Mouse (Mus musculus) hindbrain, embryonic 12.5 days (tissue): ENCODE measurements around the gene Dnajb8. TPM values are rescaled to one million over a fixed set of nuclear protein-coding genes. Genes with fewer than 3 reads are reported as not detected.

ENCODE experiments used
- ATAC-seq: fragments of 200-750 bp; cut with Nextera tagmentation; 2 replicates; pipeline ENCODE4 v1.8.0; 2017; ENCODE audit warnings: moderate TSS enrichment; ENCODE audit not compliant: low FRiP score
- H3K27ac ChIP-seq: fragments of 300-500 bp; sonication (generic); 2 replicates; pipeline ENCODE4 v1.5.1; 2016; ENCODE audit warnings: mild to moderate bottlenecking
- H3K27me3 ChIP-seq: fragments of 300-500 bp; sonication (generic); 2 replicates; pipeline ENCODE4 v1.6.1; 2016; ENCODE audit warnings: mild to moderate bottlenecking
- H3K36me3 ChIP-seq: fragments of 300-500 bp; sonication (generic); 2 replicates; pipeline ENCODE4 v1.6.1; 2016; ENCODE audit warnings: mild to moderate bottlenecking
- H3K4me1 ChIP-seq: fragments of 300-500 bp; sonication (generic); 2 replicates; pipeline ENCODE4 v1.6.1; 2016
- H3K4me2 ChIP-seq: fragments of 300-500 bp; sonication (generic); replicated peaks from 2 replicates; pipeline ENCODE4 v1.6.1; 2016; ENCODE audit warnings: mild to moderate bottlenecking
- H3K4me3 ChIP-seq: fragments of 300-500 bp; sonication (generic); 2 replicates; pipeline ENCODE4 v1.5.1; 2016; ENCODE audit warnings: mild to moderate bottlenecking
- H3K9ac ChIP-seq: fragments of 300-500 bp; sonication (generic); 2 replicates; pipeline ENCODE4 v1.6.1; 2016; ENCODE audit warnings: mild to moderate bottlenecking, moderate library complexity
- H3K9me3 ChIP-seq: fragments of 300-500 bp; sonication (generic); replicated peaks from 2 replicates; pipeline ENCODE4 v1.6.1; 2016; ENCODE audit warnings: mild to moderate bottlenecking
- WGBS: fragments of 180-500 bp; shearing (Covaris S2); methylation state at CpG from one replicate; pipeline ENCODE4 v1.1.7; 2016; 5-methylcytosine and 5-hydroxymethylcytosine counted together
- polyA plus RNA-seq: library from polyadenylated mRNA; unstranded; fragments of >200 nt; fragmentation: Nextera tagmentation; extraction: Ambion mirVana; gene quantifications from 2 replicates; pipeline ENCODE4 v1.2.1, GENCODE M21; 2016

Dnajb8 gene
- polyA plus RNA-seq, 1 experiment from 2014 or later, result not detected

DNA sequence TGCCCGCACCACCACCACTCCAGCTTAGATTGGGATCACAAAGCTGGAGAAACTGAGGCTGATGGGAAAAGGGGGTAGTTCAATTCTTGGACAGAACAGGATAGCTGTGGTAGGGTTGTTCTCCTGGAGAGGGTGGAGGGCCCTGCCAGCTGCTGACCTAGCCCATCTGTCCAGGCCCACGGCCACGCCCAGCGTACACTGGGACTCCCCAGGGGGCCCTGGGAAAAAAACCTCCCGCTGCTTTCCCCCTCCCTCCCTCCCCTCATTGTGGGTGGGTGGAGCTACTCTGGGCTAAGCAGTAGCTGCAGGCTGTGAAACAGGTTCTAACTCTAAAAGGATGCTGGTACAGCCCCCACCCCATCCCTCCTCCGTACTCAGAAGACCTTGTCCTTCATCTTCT is 6.3 kb upstream of the Dnajb8 start:
- Histone ChIP-seq H3K9ac (no peak overlapping the region), H3K4me2 (no peak overlapping the region), H3K27me3 (peaks cover 7% of the 10 kb centered on the region; the same call in 1 of the 2 replicates), H3K4me1 (peaks cover 3% of the 10 kb centered on the region; the same call in 1 of the 2 replicates), H3K4me3 (no peak overlapping the region), H3K36me3 (no peaks in the 10 kb centered on the region), H3K27ac (no peak overlapping the region), H3K9me3 (no peaks in the 10 kb centered on the region)
- WGBS, result 48% methylated on average over 6 of the region's 6 CpGs
- ATAC-seq, result no peak

DNA sequence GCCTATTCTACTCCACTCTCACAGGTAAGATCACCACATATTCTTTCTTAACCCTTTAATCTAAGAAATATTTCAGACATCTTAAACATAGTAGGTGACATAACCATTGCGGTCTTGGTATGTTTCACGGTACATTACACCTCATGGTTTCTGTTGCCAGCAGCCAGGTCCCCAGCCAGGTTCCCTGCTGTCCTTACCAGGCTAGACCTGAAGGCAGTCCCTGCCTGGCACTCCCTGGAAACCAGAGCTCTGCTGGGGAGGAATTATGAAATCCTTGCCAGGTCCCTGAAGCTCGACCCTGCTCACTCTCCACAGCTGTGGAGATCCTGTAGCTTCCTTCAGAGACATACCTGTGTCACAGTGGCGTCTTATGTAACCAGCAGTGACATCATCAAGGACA is 5.9 kb upstream of the Dnajb8 start:
- Histone ChIP-seq H3K27me3 (peaks cover 7% of the 10 kb centered on the region; the same call in 1 of the 2 replicates), H3K4me2 (no peak overlapping the region), H3K9me3 (no peaks in the 10 kb centered on the region), H3K4me3 (no peak overlapping the region), H3K27ac (no peak overlapping the region), H3K9ac (no peak overlapping the region), H3K36me3 (no peaks in the 10 kb centered on the region), H3K4me1 (peaks cover 3% of the 10 kb centered on the region; the same call in 1 of the 2 replicates)
- WGBS, result 80% methylated on average over 4 of the region's 4 CpGs
- ATAC-seq, result no peak

DNA sequence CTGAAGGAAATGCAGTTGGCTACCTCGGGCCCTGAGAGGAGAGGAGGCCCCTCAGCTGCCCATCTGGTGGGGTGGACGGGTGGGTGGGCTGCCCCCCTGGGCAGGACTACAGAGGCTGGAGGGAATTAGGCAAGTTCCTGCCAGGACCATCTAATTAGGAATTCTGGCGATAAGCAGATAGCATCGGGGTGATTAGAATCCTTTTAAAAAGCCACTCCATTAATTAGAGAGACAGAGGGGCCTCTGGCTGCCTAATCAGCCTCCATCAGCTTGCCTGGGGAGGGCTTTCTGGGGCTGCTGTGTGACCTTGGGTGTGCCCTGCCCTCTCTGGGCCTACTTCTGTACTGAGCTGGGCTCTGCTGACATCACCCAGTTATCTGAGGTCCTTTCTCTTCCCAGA is 3.0 kb upstream of the Dnajb8 start:
- Histone ChIP-seq H3K27ac (no peak overlapping the region), H3K36me3 (no peaks in the 10 kb centered on the region), H3K9ac (no peak overlapping the region), H3K27me3 (peaks cover 10% of the 10 kb centered on the region; the same call in 1 of the 2 replicates), H3K4me2 (no peak overlapping the region), H3K9me3 (no peaks in the 10 kb centered on the region), H3K4me1 (peaks cover 3% of the 10 kb centered on the region; the same call in 1 of the 2 replicates), H3K4me3 (no peak overlapping the region)
- 29% methylated on average over 4 of the region's 4 CpGs for WGBS
- 0 out of 2 replicates have a peak, but pooled peaks have one; percentile 24 for ATAC-seq

DNA sequence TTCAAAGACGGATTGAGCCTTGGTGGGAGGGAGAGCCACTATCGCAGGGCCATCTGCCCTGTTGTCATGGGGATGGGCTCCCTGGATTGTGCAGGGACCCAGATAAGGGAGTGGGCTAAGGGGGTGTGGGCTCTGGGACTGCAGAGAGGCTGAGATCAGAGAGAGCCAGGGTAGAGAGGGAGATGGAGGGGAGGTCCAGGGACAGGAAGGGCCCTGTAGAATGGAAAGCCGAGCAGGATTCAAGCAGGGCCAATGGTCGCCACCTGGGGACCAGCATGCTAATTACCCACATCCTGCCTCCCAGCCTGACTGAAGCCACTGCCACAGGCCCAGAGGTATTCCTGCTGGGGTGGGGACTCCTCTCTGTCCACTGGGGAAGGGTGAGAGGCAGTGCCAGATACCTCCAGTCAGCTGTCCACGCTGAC is 4.5 kb downstream of the Dnajb8 start:
- Histone ChIP-seq H3K27me3 (peaks cover 31% of the 10 kb centered on the region), H3K27ac (no peak overlapping the region), H3K9ac (no peak overlapping the region), H3K9me3 (no peaks in the 10 kb centered on the region), H3K4me1 (peaks cover 9% of the 10 kb centered on the region), H3K4me2 (0 out of 2 replicates have a peak overlapping the region, but pooled peaks have one; percentile 4), H3K4me3 (no peak overlapping the region), H3K36me3 (no peaks in the 10 kb centered on the region)
- 7% methylated on average over 5 of the region's 5 CpGs for WGBS
- ATAC-seq, result peak; percentile 82

DNA sequence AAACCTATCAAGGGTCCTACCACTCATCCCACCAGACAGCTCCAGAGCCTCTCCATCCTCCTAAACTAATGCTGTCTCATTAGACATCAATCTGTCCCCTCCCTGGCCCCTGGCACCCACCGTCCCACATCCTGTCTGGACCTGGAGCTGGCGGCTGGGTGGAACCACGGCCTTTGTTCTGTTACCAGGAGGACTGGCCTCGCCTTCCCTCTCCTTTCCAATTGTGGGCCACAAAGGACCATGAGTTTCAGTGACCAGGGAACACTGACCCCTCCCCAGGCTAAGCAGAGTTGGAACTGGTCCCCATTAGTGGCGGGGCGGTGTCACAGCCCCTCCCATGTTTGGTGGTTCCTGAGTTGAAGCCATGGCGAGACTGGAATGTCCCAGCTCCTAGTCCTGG is 5.5 kb downstream of the Dnajb8 start:
- Histone ChIP-seq H3K4me2 (no peak overlapping the region), H3K27ac (no peak overlapping the region), H3K36me3 (no peaks in the 10 kb centered on the region), H3K9me3 (no peaks in the 10 kb centered on the region), H3K27me3 (peaks cover 26% of the 10 kb centered on the region), H3K9ac (no peak overlapping the region), H3K4me3 (no peak overlapping the region), H3K4me1 (peaks cover 9% of the 10 kb centered on the region)
- 66% methylated on average over 7 of the region's 7 CpGs for WGBS
- no peak for ATAC-seq

DNA sequence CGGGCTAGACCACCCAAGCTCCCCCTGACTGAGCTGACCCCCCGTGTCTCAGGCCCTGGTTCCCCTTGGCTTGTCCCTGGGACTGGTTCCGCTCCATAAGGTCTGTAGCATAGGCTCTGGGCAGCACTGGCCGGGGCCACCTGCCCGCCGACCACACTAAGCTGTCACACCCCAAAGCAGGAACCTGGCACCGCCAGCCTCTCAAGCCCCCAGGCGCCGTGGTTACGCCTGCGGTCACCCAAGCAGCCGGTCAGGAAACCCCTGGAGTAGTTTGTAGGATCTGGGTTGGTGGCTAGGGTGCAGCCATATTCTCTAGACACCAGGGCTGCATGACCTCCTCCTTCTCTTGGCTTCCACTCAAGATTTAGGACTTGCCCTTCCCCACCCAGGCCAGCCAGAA is 7.2 kb downstream of the Dnajb8 start:
- H3K27ac ChIP-seq, result no peak overlapping the region
- WGBS, result 86% methylated on average over 12 of the region's 12 CpGs
- peaks cover 41% of the 10 kb centered on the region for H3K27me3 ChIP-seq
- H3K9me3 ChIP-seq, result no peaks in the 10 kb centered on the region
- H3K4me1 ChIP-seq, result peaks cover 9% of the 10 kb centered on the region
- ATAC-seq, result no peak
- H3K4me2 ChIP-seq, result no peak overlapping the region
- no peak overlapping the region for H3K9ac ChIP-seq
- H3K4me3 ChIP-seq, result no peak overlapping the region
- H3K36me3 ChIP-seq, result no peaks in the 10 kb centered on the region

DNA sequence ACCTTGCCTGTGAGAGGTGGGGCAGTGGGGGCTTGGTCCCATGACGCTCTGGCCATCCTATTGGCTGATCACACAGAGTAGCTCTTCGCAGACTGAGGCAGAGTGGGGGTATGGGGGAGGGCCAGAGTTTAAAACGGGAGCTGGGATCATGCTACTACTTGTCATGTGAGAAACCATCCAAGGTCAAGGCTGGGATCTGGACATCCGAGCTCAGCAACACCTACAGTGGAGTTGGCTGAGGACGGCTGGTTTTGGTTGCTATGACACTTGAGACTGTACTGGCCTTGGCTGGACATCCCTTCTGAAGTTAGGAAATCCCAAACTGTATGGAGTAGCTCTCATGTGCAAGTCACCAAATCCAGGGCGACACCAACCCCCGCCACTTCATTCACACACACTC is 9.8 kb downstream of the Dnajb8 start:
- Histone ChIP-seq H3K9ac (no peak overlapping the region), H3K36me3 (no peaks in the 10 kb centered on the region), H3K27me3 (peaks cover 64% of the 10 kb centered on the region), H3K4me3 (no peak overlapping the region), H3K4me2 (no peak overlapping the region), H3K9me3 (no peaks in the 10 kb centered on the region), H3K4me1 (peaks cover 17% of the 10 kb centered on the region), H3K27ac (no peak overlapping the region)
- 80% methylated on average over 7 of the region's 7 CpGs for WGBS
- ATAC-seq, result no peak

DNA sequence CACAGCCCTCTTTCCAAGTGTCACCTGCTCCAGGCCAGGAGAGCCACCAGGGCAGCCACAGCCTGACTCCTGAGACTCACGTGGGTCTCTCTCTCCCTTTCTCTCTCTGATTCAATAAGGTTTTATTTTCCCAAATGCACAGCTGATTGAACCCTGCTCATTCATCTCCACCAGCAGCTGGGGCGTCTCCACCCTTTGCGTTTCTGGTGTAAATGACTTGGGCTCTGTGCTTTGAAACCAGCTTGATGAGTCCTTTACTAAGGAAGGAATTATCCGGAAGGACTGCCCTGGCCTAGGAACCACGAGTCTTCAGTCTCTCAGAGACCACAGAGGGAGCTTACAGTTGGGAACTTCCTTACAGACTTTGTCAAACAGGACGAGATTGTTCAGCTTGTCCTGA is 10.2 kb downstream of the Dnajb8 start:
- Histone ChIP-seq H3K4me2 (no peak overlapping the region), H3K4me1 (peaks cover 14% of the 10 kb centered on the region), H3K9ac (no peak overlapping the region), H3K9me3 (no peaks in the 10 kb centered on the region), H3K27ac (no peak overlapping the region), H3K4me3 (no peak overlapping the region), H3K36me3 (no peaks in the 10 kb centered on the region), H3K27me3 (peaks cover 68% of the 10 kb centered on the region)
- ATAC-seq, result no peak
- WGBS, result 70% methylated on average over 6 of the region's 6 CpGs

DNA sequence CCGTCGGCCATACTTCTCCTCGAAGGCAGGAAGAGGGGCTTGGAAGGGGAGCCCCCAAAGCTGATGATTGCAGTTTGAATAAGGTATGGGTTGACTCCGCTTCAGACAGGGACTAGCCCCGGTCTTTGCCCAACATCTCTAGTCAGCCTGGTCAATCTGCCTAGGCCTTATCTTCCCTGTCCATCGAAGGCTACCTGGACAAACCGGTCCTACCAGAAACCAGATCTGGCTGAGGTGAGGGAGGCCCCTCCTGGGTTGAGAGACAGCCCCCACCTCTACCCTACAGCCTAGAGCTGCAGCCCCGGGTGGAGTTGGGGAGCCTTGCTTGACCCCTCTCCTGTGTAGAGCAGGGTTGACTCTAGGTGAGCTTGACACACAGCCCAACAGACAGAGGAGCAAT is 11.9 kb downstream of the Dnajb8 start:
- Histone ChIP-seq H3K9ac (no peak overlapping the region), H3K4me3 (no peak overlapping the region), H3K36me3 (no peaks in the 10 kb centered on the region), H3K27me3 (peaks cover 79% of the 10 kb centered on the region), H3K9me3 (no peaks in the 10 kb centered on the region), H3K4me1 (peaks cover 14% of the 10 kb centered on the region), H3K4me2 (no peak overlapping the region), H3K27ac (no peak overlapping the region)
- no peak for ATAC-seq
- WGBS, result 78% methylated on average over 8 of the region's 8 CpGs

DNA sequence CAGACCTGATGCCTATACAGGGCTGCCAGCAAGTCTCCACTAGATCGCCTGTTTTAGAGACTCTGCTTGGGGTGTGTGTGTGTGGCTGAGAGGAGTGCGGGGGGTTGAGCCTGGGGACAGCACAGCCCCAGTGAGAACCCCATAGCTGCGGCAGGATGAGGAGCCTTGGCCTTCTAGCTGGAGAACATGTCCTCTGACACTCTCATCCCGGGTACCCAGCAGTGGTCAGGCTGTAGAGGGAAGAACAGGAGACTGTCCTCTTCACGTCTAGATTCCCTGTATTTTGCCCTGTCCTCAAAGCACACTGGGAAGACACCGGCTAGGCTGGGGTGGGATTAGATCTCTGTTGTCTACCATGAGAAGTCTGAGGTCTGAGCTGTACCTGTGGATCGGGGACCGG is 13.4 kb downstream of the Dnajb8 start:
- peaks cover 14% of the 10 kb centered on the region for H3K4me1 ChIP-seq
- no peak overlapping the region for H3K4me3 ChIP-seq
- no peaks in the 10 kb centered on the region for H3K36me3 ChIP-seq
- no peak overlapping the region for H3K27ac ChIP-seq
- no peak overlapping the region for H3K9ac ChIP-seq
- 20% methylated on average over 8 of the region's 8 CpGs for WGBS
- H3K9me3 ChIP-seq, result no peaks in the 10 kb centered on the region
- peaks cover 83% of the 10 kb centered on the region for H3K27me3 ChIP-seq
- 0 out of 2 replicates have a peak overlapping the region, but pooled peaks have one; percentile 46 for H3K4me2 ChIP-seq
- ATAC-seq, result no peak

DNA sequence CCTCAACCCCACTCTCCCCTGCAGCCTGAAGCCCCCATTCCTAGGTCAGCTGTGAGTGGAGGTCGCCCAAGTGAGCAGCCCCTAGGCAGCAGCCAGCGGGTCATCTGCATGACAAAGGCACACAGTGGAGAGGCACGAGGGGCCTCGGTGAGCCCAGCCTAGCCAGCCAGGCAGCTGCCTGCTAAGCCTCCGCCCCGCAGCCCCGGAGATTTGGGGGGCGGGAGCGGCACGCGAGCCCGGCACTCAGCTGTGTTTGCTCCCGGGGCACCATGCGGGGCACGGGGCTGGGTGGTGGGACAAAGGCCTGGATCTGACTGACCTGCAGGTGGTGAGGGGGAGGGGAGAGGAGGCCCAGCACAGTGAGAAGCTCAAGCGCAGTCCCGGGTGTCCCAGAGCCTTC is 13.9 kb downstream of the Dnajb8 start:
- Histone ChIP-seq H3K4me1 (peaks cover 14% of the 10 kb centered on the region), H3K4me3 (peak overlapping the region; percentile 12; the same call in 1 of the 2 replicates), H3K36me3 (no peaks in the 10 kb centered on the region), H3K9ac (no peak overlapping the region), H3K27ac (no peak overlapping the region), H3K27me3 (peaks cover 84% of the 10 kb centered on the region), H3K9me3 (no peaks in the 10 kb centered on the region), H3K4me2 (peak overlapping the region; percentile 46)
- peak; percentile 85 for ATAC-seq
- 1% methylated on average over 17 of the region's 17 CpGs for WGBS

DNA sequence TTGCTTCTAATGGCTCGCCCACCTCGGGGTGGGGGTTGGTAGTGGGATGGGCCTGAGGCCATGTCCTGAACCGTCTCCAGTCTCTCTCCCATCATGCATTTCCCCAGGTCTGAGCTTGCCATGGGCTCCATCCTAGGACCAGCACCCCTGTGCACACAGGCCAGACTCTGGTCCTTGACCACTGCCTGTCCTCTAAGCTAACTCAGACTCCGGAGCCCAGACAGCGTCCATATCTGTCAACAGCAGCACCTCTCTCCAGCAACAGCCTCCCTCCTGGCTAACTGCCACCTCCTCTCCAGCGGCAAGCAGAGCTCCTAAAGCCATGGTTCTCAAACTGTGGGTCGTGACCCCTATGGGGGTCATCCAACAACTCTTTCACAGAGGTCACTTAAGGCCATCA is 14.4 kb downstream of the Dnajb8 start:
- Histone ChIP-seq H3K27me3 (peaks cover 82% of the 10 kb centered on the region), H3K9ac (no peak overlapping the region), H3K27ac (no peak overlapping the region), H3K4me2 (peak overlapping the region; percentile 46), H3K36me3 (no peaks in the 10 kb centered on the region), H3K4me3 (no peak overlapping the region), H3K9me3 (no peaks in the 10 kb centered on the region), H3K4me1 (peaks cover 14% of the 10 kb centered on the region)
- WGBS, result 11% methylated on average over 7 of the region's 7 CpGs
- peak; percentile 38 for ATAC-seq

DNA sequence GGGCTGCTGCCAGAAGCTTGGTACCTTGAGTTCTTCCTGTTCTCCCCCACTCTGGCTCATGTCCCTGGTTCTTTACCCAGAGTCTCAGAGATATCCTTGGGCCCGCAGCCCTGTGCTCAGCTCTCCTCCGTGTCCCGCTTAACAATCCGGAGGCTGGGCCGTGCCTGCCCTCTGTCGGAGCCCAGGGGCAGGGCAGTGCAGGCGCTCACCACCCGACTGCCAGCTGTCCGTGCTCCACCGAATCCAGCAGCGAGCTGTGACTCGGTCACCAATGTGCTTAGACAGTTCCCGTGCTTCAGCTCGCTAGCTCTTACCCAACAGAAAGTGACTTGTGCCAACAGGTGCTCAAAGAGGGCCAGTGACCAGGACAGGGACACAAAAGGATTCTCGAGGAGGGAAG is 20.5 kb downstream of the Dnajb8 start:
- WGBS, result 1% methylated on average over 15 of the region's 15 CpGs

More for the DNA sequence above, 20.5 kb downstream of the Dnajb8 start:
- H3K27me3 ChIP-seq, result peaks cover 53% of the 10 kb centered on the region
- ATAC-seq, result peak; percentile 49; the same call in 1 of the 2 replicates
- peaks cover 3% of the 10 kb centered on the region; the same call in 1 of the 2 replicates for H3K4me1 ChIP-seq
- no peak overlapping the region for H3K27ac ChIP-seq
- H3K36me3 ChIP-seq, result no peaks in the 10 kb centered on the region
- no peak overlapping the region for H3K4me3 ChIP-seq
- no peak overlapping the region for H3K4me2 ChIP-seq
- H3K9ac ChIP-seq, result no peak overlapping the region
- H3K9me3 ChIP-seq, result no peaks in the 10 kb centered on the region
